Mouse (Mus musculus) monocyte, adult 2 months (primary cell): ENCODE data around the gene Cdk14.

Experiments
- DNase-seq, 2 experiments: peaks; one replicate each; pipeline ENCODE4 v3.0.0; 2022; ENCODE audit warnings: low spot score in 2 of 2, low read depth in 1 of 2

Gene Cdk14

DNA sequence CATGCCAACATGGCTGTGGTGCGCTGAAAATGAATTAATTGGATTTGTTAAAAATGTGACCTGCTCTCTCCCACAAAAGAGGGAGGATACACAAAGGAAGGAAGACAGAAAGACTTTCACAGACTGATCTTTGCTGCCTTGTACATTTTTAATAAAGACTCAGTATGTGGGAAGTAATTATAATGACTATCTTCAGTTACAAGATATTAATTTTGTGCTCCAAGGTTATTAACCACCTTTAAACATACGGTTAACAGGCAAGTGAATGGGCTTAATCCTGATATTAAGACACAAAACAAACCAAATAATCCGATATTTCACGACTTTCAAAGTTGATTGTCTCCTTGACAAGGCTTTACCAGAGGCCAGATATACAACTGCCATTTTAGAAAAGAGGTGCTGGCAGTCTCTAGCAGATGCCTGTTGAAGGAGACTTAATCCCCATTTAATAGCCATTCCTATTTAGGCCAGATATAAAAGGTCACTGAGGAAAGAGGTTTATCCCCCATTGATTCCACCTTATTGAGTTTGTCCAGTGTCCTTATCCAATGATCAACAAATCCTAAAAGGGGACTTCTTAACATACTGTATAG, 411.9 kb downstream of the Cdk14 start:
- no peak for DNase-seq

DNA sequence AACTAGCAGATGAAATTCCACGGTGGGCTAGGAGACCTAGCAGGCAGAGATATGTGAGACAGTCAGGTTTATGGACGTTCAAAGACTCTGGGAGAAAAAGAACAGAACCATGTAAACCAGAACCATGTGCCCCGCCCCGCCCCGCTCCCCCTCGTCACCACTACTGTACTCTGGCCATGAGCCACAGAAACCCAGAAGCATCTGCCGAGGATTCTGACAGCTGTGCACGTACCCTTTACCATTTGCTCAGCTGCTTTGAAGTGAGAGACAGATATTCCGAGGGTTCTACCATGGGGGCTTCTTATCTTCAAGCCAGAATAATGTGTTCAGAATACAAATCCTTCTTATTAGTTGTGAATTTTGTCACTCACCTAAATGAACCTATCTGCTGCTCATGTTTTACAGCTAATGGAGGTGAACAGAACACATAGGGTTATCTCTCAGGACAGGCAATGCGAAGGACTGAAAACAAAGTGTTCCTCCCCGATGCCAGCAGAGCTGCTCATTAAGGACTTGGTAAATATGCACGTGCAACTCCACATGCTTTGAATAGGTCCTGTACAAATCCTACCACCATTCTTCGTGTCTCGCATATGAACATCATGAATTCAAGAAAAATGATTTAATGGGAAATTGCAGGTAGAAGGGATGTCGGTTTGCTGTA, 412.5 kb downstream of the Cdk14 start:
- no peak for DNase-seq

DNA sequence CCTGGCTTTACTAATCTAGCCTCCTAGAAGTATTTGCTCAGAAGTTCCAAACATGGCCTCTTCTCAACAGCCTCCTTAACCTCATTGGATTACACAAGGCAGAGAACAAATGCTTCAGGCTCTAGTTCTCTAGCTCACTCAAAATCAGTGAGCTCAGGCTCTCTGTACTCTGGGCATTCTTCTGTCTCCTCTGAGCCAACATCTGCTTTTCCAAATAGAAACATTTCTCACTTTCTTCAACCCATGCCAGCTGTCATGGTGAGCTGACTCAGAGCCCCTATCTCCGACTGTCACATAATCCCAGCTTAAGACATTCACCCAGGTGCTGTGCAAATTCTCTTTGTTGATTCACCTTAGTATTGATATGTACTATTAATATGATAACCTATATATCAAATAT, 414.5 kb downstream of the Cdk14 start:
- DNase-seq: no peak

DNA sequence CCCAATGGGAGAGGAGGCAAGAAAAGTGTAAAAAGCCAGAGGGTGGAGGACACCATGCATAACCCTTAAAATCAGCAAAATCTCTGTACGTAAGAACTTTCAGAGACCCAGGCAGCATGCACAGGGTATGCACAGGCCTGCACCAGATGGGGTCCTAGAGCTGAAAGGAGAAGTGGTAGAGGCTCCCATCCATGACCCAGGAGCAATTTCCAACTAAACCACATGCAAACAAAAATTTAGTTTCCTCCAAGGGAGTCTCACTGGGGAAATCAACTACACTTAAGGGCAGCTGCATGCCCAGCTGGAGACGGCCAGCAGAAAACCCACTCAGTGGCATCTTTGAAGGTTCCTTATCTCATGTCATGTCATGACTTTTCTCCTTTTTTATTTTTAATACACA, 415.4 kb downstream of the Cdk14 start:
- no peak for DNase-seq

DNA sequence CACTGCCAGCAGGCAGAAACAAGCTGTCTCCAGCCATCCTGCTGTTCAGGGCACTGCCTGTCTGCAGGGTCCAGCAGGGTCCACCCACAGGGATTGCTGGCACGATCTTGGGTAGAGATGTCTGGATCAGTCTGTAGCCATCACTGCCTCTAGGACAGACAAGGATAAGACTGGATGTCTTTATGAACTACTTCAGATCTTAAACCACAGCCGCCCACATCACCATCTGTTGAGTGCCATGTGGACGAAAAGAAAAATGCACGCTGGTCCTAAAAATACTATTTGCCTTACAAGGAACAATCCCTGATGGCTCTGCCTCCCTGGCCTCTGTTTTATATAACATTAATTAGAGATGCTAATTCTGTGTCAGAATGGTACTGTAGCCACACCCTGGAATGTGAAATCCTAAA, 426.9 kb downstream of the Cdk14 start:
- DNase-seq: no peak

DNA sequence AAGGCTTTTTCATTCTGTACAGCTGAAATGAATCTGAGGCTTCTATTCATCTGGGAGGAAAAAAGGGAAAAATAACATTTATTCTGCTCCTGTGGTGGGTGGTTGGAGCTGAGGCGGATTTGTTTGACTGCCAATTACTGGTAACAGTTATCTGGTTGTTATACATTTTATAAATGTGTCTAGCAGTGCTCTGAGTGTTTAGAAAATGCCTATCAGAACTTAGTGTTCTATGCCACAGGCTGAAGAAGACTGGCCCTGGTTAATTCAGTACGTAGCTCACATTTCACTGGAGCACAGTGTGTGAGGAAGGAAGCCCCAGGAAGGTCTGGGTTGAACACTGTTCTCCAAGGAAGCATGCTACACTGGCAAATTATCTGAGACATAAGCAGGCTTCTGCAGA, 429.1 kb downstream of the Cdk14 start:
- DNase-seq: no peak

DNA sequence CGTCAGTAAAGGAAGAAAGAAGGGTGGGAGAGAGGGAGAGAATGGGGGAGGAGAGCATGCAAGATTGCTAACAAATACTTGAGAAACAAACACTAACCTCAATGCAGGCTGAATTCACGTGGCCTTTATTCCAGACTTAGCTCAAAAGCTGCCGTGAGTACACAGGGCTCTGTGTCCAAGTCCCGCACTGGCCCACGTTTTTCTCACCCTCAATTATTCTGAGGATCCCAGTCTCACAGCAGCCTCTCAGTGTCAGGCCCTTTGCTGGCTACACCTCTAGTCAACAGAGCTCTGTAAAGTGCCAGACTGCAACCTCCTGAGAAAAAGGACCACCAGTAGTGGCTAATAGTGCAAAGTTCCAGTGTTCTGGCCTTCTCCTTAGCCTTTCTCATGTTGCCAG, 429.9 kb downstream of the Cdk14 start:
- DNase-seq: no peak

DNA sequence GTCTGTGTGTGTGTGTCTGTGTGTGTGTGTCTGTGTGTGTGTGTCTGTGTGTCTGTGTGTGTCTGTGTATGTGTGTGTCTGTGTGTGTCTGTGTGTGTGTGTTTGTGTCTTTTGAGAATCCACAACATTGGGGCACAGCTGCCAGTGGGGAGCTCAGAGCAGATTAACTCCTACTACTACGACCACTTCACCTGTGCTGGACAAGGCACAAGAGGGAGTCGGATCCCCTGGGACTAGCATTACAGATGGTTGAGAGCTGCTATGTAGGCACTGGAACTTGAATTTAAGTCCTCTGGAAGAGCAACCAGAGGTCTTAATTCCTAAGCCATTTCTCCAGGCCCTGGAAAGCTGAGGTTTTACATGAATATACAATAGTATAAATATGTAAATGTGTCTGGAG, 433.9 kb downstream of the Cdk14 start:
- no peak for DNase-seq

DNA sequence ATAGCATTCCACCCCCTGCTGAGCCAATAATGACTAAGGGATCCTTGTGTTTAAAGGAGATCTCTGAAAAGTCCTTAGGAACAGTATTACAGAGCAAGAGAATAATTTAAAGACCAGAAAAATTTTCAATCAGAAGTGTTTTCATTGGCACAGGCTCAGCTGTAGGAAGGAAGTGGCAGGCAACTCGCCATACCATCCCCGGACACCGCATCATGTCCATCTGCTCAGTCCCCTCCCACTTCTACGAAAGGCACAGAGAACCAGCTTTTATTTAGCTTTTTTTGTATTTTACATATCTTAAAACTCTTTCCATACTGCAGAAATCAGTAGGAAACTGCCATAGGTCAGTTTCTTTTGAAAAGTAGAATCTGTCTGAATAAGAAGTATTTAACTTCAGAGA, 440.6 kb downstream of the Cdk14 start:
- DNase-seq: no peak

DNA sequence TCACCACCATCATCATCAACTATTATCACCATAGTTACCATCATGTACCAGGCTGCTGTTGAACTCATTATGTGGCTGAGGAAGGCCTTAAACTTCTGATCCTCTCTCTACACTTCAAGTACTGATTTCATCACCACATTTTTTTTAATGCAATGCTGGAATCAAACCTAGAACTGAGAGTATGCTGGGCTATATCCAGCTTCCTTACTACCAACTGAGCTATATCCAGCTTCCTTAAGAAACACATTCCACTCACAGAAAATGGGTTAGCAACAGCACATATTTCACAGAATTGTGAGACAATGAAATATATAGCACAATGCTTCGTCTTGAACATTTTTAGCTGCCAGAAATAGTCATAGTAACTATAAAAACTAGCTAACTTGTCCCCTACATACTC, 446.7 kb downstream of the Cdk14 start:
- DNase-seq: no peak

DNA sequence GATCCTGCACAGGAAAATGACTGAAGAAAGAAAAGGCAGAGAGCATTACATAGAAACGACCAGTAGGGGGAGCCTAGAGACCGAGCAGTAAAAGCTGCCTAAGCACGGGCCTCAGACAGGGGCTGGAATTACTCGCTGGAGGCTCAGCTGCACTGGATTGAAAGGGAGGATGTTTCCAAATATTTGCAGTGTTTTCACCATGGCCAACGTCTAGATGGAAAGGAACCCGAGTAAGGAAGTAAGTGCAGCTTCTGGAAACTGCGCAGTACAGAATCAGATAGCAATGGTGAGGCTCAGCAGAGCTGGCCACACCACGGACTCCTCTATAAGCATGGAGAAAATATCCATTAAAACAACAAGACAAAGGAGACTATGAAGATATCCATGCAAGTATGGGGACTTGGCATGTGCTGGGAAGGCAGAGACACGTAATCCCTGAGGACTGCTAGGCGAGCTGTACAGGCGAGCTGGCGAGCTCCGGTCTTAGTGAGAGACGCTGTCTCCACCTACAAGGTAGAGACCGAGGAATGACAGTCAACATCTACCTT, 458.0 kb downstream of the Cdk14 start:
- DNase-seq: no peak

DNA sequence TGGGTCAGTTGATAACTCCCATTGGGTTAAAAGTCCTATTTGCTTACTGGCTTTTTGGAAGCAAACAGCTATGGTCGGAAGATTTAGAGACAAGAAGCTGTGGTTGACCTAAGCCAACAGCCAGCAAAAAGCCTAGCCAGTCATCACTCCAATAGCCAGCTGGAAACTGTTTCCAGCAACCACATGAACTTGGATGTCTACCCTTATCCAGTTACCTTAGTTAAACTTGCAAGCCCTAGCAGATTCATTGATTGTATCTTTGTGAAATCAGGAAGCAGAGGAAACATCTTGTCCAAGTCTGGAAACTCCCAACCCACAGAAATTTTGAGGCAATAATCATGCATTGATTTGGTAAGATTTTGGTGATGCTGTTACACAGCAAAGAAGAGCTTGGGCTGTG, 458.5 kb downstream of the Cdk14 start:
- DNase-seq: no peak

DNA sequence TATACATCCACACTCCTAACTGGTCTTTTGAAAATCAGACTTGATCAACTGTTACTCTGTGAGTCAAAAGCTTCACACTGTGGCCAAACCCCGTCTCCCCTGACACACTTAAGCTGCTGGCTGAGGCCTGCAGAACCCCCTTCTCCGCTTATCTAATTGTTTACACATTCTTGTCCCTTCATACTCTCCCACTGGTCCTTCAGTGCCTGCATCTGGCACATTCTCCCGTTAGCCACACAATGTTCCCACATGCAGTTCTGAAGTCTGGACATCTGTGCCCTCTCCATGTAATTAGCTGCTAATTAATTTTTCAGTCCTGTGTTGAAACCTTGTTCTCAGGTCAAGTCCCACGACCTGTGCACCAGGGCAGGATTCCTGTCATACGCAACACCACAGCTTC, 460.7 kb downstream of the Cdk14 start:
- DNase-seq: no peak

DNA sequence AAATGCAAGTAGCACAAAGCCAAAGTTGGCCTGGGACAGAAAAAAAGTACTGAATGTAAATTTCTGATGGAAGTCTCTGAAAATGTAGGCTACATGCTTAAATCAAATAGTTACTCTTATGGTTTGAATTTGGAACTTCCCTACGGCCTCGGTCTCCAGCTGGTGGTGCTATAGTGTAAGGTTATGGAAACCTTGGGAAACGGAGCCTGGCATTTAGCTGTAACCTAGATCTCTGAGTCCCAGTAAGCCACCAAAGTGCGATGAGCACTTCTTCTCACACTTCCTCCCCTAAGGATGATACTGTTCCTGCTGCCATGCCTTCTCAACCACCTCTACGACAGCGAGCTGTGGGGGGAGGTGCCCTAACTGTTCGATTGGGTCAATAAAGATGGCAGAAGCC, 464.1 kb downstream of the Cdk14 start:
- no peak for DNase-seq

DNA sequence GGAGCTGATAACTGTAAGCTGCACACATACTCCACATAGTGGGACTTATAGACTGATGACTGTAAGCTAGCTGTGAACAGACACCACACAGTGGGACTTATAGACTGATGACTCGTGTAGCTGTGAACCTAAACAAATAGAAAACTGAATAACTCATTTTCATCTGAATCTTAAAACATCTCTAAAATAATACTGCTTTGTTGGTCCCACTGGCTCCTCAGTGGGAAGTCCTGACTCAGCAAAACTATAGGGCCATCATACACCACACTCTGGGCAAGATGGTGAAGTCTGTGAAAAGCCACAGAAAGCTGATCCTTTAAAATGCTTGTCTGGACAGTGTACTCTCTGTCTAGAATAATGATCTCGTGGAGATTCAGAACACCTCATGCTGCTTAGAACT, 464.7 kb downstream of the Cdk14 start:
- DNase-seq: no peak

DNA sequence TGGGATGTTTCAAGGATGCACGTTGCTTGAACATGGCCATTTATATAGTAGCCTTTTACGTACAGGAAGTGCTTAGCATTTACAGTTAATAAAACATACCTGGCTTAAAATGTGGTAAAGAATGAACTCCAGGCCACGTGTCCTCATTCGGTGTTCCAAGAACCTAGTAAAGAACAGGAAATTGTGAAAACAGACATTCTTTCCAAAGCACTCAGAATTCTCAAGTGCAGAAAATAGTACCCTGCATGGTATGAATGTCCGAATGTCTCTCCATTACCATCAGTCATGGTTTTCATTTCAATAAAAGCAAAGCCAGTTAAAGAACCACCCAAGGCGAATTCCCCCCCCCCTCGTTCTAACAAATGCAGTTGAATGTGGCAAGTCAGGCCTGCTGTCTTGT, 470.7 kb downstream of the Cdk14 start:
- DNase-seq: no peak

DNA sequence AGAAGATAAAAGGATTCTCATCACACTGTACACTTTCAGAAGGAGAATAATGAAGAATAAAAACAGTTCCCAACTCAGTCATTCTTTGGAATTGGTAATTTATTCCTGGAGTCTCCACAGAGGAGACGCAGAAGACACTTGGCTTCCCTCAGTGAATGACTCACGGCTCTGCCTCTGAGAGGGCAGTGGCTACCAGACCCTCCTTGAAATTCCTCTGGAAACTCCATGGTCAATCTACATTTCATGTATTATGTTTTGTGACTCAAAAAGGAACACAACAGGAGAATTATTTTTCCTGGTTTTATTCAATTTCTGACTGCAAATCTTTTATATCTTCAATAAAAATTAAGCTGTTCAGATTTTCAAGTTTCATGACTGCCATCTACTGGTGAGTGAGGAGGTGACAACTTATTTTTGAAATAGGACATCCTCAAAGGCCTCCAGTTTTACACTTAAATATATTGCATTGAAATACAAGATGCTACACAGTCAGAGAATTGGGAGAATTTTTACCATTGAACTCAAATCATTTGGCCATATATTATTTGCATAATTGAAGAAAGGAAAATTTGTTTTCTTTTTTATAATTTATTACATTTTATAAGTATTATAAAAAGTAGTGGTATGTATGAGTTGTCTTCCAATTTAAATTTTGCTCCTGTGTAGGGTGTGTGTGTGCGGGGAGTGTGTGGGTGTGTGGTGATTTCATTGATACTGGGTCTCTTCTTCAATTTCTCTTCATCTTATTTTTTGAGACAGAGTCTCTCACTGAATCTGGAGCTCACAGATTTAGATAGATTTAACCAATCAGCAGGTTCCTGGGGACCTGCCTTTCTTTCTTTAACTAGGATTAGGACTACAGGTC, 471.8 kb downstream of the Cdk14 start:
- no peak for DNase-seq

DNA sequence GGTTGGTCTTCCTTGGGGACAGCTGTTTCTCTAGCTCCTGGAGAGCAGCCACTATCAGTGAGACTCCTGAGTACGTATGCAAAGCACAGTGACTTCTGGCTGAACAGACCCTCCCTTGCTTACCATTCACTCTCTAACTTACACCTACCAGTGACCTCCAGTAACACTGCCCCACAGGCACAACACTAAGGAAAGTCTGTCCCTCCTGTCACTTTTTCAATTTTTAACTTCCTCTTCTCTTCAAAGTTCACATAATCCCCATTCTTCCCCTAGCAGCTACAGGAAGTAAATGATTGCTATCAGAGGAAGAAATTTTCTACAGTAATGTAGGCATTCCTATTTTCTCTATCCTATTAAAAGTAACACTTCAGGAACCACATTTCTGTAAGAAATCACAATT, 485.0 kb downstream of the Cdk14 start:
- DNase-seq: no peak

DNA sequence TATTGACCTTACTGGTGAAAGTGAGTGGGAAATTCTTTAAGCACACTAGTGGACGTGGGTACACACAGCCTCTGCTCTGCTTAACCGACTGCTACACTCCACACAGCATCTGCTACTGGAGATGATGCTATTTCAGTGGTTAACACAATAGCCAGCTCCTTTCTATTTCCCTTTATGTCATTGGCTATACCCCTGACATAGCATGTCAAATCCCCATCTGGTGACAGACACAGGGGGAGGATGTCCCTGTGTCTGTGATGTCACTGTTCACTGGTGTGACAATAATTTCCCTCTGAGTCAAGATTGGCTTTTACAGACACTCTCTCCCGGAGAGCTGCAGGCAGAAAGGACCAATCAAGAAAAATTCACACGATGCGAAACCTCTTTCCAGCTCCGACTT, 485.6 kb downstream of the Cdk14 start:
- DNase-seq: no peak

DNA sequence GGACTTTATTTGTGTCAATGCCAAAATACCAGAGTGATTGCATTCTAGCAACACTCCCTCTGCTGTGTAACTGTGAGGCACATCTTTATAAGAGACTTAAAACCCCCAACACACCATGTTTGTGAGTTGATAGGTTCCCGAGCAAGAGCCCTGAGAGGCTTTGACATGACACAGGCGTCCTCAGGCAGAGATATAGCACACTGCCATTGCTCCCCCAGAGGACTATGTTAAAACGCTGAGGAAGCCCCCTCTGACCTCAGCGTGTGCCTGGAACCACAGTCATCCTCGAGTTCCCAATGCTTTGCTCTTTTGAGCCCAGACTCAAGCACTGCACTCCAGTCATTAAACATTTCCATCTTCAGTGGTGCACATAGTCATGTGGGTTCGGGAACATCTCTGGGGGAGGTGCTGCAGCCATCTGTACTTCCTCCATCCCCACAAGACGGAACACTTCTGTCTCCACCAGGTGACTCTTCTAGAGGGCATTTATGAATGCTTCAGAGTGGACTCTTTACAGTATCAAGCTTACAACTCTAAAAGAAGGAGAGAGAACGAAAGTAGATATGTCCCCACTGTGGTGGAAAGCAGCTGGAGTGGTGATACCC, 488.5 kb downstream of the Cdk14 start:
- DNase-seq: no peak

DNA sequence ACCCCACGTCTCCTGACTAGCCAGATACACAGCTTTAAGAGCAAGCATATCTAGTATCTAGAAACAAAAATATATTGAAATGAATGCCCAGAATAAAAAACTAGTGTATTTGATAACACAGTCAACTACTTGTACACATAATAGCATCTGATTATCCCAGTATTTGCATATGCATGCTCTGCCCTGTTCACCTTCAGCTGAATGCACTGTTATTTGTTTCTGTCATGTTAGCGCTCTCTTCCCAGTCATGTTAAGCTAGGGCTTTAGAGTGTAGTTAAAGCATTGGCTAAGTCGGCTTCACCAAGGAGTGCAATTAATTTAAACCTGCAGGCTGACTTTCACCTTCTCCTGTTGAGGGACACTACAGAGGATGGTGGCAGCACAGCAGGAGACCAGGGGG, 490.5 kb downstream of the Cdk14 start:
- DNase-seq: no peak

DNA sequence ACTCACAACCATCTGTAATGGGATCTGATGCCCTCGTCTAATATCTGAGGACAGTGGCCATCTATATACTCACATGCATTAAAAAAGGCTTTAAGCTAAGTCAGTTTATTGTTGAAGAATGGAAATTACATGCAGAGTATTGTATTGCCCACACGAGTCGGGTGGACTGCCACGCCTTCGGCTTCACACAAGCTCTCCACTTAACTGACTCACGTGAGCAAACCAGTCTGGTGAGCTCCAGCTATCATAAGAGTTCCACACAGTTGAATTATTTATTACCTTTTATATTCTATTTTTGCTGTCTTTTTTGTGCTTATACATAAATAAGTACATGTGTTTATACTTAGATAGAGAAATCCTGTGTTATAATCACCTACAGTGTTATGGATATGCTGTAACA, 495.2 kb downstream of the Cdk14 start:
- DNase-seq: no peak
